27 mouse cellular contexts compared by ENCODE assay signal in genomic region chr5:74672556-74672955, GRCm38 (mm10). TPM values are rescaled to one million over a fixed set of nuclear protein-coding genes. Genes with fewer than 3 reads are reported as not detected.
A peak's percentile ranks its signal among the peaks of the same experiment; 100 is the strongest.
DNase-seq lines count a peak whose midpoint lies in the region; ATAC-seq lines count a peak whose summit lies in the region.
"Had no signal": no experiment of that assay in that cellular context is flagged by ENCODE, and none has a peak within 500 bp of the region (broad histone marks: within the 10 kb centered on the region; RNA-seq: fewer than 3 reads in every experiment).

No protein-coding gene starts in this region.

- H3K27me3 ChIP-seq in kidney, embryonic 16.5 days (ENCODE audit: insufficient read depth, low read length), result no peaks in the 10 kb centered on the region
- no peaks in the 10 kb centered on the region for H3K27me3 ChIP-seq in forebrain, embryonic 13.5 days
- H3K27me3 ChIP-seq: embryonic facial prominence, embryonic 13.5 days; forebrain, embryonic 12.5 days; hindbrain, embryonic 13.5 days; intestine, embryonic 15.5 days; Patski had no signal

- H3K36me3 ChIP-seq in kidney, embryonic 16.5 days (ENCODE audit: insufficient read depth, low read length), result no peaks in the 10 kb centered on the region
- H3K36me3 ChIP-seq in forebrain, embryonic 13.5 days (ENCODE audit: poor library complexity, severe bottlenecking), result no peaks in the 10 kb centered on the region
- H3K36me3 ChIP-seq: embryonic facial prominence, embryonic 10.5 days; embryonic facial prominence, embryonic 13.5 days; forebrain, embryonic 12.5 days; hindbrain, embryonic 10.5 days; hindbrain, embryonic 13.5 days; intestine, embryonic 15.5 days had no signal

- no peak overlapping the region for H3K9ac ChIP-seq in kidney, embryonic 16.5 days (replicated peaks; ENCODE audit: low read length)
- no peak overlapping the region for H3K9ac ChIP-seq in forebrain, embryonic 13.5 days
- H3K9ac ChIP-seq: embryonic facial prominence, embryonic 13.5 days; forebrain, embryonic 12.5 days; hindbrain, embryonic 13.5 days; intestine, embryonic 15.5 days had no signal

- peak; percentile 14 for DNase-seq in adrenal gland, postnatal 14 days
- DNase-seq in adrenal gland, adult 8-10 months, result no peak
- DNase-seq in ovary, adult 18-20 months (ENCODE audit: low spot score), result peak; percentile 57
- no peak for DNase-seq in ovary, postnatal 14 days (ENCODE audit: low spot score)
- peak; percentile 41 for DNase-seq in NIH3T3 (ENCODE audit: low read depth)
- peak; percentile 58 for DNase-seq in testis, postnatal 10 days (ENCODE audit: low spot score)
- DNase-seq: cerebellum, adult 11-12 months; cerebellum, adult 8-10 months; cerebellum, postnatal 10 days; cerebellum, postnatal 36 days; embryo, embryonic 11 days; gastrocnemius, postnatal 10 days; gastrocnemius, postnatal 36 days; heart, postnatal 36 days had no signal

- no peaks in the 10 kb centered on the region for H3K4me1 ChIP-seq in kidney, embryonic 16.5 days (ENCODE audit: insufficient read depth, low read length)
- H3K4me1 ChIP-seq in forebrain, embryonic 13.5 days, result no peaks in the 10 kb centered on the region
- H3K4me1 ChIP-seq: intestine, embryonic 15.5 days had no signal

- no peak overlapping the region for H3K4me3 ChIP-seq in kidney, embryonic 16.5 days (ENCODE audit: low read length)
- no peak overlapping the region for H3K4me3 ChIP-seq in forebrain, embryonic 13.5 days
- H3K4me3 ChIP-seq: embryonic facial prominence, embryonic 10.5 days; embryonic facial prominence, embryonic 13.5 days; erythroblast, embryonic 14.5 days; forebrain, embryonic 12.5 days; hindbrain, embryonic 10.5 days; hindbrain, embryonic 13.5 days; intestine, embryonic 15.5 days had no signal

- ATAC-seq in kidney, embryonic 16.5 days (ENCODE audit: low FRiP score, low TSS enrichment), result no peak
- no peak for ATAC-seq in forebrain, embryonic 13.5 days
- ATAC-seq: forebrain, embryonic 16.5 days; hindbrain, embryonic 16.5 days; intestine, embryonic 15.5 days; Patski had no signal

- no peak overlapping the region for H3K27ac ChIP-seq in kidney, embryonic 16.5 days (ENCODE audit: low read length)
- no peak overlapping the region for H3K27ac ChIP-seq in forebrain, embryonic 13.5 days
- H3K27ac ChIP-seq: embryonic facial prominence, embryonic 10.5 days; embryonic facial prominence, embryonic 13.5 days; forebrain, embryonic 12.5 days; hindbrain, embryonic 10.5 days; hindbrain, embryonic 13.5 days; intestine, embryonic 15.5 days had no signal

- no peaks in the 10 kb centered on the region for H3K9me3 ChIP-seq in kidney, embryonic 16.5 days (ENCODE audit: low read length)
- no peaks in the 10 kb centered on the region for H3K9me3 ChIP-seq in forebrain, embryonic 13.5 days (replicated peaks)
- H3K9me3 ChIP-seq: embryonic facial prominence, embryonic 10.5 days; embryonic facial prominence, embryonic 13.5 days; forebrain, embryonic 12.5 days; hindbrain, embryonic 10.5 days; hindbrain, embryonic 13.5 days; intestine, embryonic 15.5 days had no signal

- 86% methylated on average over 5 of the region's 5 CpGs for WGBS in kidney, embryonic 16.5 days
- WGBS in forebrain, embryonic 13.5 days, result 89% methylated on average over 5 of the region's 5 CpGs

- H3K4me2 ChIP-seq in kidney, embryonic 16.5 days (replicated peaks; ENCODE audit: low read depth, low read length), result no peak overlapping the region
- H3K4me2 ChIP-seq in forebrain, embryonic 13.5 days, result no peak overlapping the region
- H3K4me2 ChIP-seq: embryonic facial prominence, embryonic 13.5 days; forebrain, embryonic 12.5 days; heart, embryonic 11.5 days; hindbrain, embryonic 13.5 days; intestine, embryonic 15.5 days had no signal

RNA-seq across cellular contexts. Expression of gene Lnx1, which starts 30.2 kb away (rescaled TPM):
- 5.6 and 7.5 TPM in 2 replicates for total RNA-seq in adrenal gland, postnatal 14 days (2021)
- 1 to 10 TPM; 5.4 to 7.5 (median 6.1) TPM for total RNA-seq in adrenal gland, adult 8-10 months (2022)
- 2.5 and 3.2 TPM in 2 replicates for polyA plus RNA-seq in kidney, embryonic 16.5 days (2015; fragmentation: Nextera tagmentation; extraction: Ambion mirVana)
- polyA plus RNA-seq in forebrain, embryonic 13.5 days (2015; fragmentation: Nextera tagmentation; extraction: Ambion mirVana), result 0.97 and 1.5 TPM in 2 replicates
- polyA plus RNA-seq: erythroblast, embryonic 14.5 days had no signal

Comparison
In these comparisons a context has a peak if more than half of its experiments do, and no peak if none do; other contexts are left out.
1. DNase-seq: peak in adrenal gland, postnatal 14 days (single experiment), ovary, adult 18-20 months (single experiment), NIH3T3 (single experiment) and testis, postnatal 10 days (single experiment); none in adrenal gland, adult 8-10 months (single experiment) and ovary, postnatal 14 days (single experiment).